Mouse (Mus musculus) C2C12 (cell line): ENCODE results near the gene 1500009L16Rik.

Source experiments
- CEBPB ChIP-seq: IDR thresholded peaks from one replicate; pipeline ENCODE4 v1.6.1; 2011; ENCODE audit warnings: low read depth, mild to moderate bottlenecking, control low read depth, moderate library complexity
- CTCF ChIP-seq: IDR thresholded peaks from one replicate; pipeline ENCODE4 v1.5.1; 2011; ENCODE audit not compliant: control insufficient read depth, insufficient read depth, insufficient read length
- MAX ChIP-seq: IDR thresholded peaks from one replicate; pipeline ENCODE4 v1.6.1; 2011; ENCODE audit warnings: mild to moderate bottlenecking, control low read depth
- USF1 ChIP-seq: IDR thresholded peaks from one replicate; pipeline ENCODE4 v1.6.1; 2011; ENCODE audit warnings: low read depth, mild to moderate bottlenecking, control low read depth, moderate library complexity

GRCm38 (mm10) chr10:83729492-83729891, 6.8 kb downstream of the 1500009L16Rik start:
- peak; percentile 44 for TF ChIP-seq CTCF
- TF ChIP-seq MAX, result no peak
- no peak for TF ChIP-seq USF1
- no peak for TF ChIP-seq CEBPB
